Mouse (Mus musculus): ENCODE measurements at regions not wholly inside any gene's neighbourhood (a gene's known extent, or its start where the extent isn't known, plus 50 kb on each side); places are given as distances from the start of the nearest gene placed in this dataset.

GRCm38 (mm10) chr12:109272101-109272500 is 180.5 kb upstream of the Dlk1 start:
- no peak for DNase-seq

GRCm38 (mm10) chr12:109314850-109315249 is 137.8 kb upstream of the Dlk1 start:
- DNase-seq = no peak

DNA sequence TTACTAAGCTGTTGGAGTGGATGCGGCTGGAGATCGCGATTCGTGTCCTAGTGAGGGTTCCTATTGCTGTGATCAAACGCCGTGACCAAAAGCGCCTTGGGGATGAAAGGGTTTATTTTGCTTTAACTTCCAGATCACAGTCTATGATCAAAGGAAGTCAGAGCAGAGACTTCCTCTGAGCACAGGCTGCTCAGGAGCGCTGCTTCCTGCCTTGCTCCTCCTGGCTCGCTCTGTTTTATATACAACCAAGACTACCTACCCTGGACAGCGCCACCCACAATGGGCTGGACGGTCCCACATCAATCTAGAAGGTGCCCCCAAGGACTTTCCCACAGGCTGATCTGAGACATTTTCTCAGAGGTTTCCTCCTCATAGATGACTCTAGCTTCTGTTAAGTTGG is 126.6 kb upstream of the Dlk1 start:
- no peak for DNase-seq

DNA sequence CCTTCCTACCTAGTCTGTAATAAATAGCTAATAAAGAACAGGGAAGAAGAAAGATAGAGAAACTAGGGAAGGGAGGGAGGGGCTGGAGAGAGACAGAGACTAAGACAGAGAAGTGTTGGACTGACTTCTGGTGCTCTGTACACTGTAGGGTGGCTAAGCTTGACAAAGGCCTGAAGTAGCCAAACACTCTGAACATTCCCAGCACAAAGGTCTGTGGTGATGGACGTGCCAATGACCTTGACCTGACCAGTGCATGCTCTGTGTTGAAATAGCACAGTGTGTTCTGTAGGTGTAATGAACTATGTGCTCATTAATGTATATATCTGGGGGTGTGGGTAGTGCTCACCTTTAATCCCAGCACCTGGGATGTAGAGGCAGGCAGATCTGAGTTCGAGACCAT is 81.3 kb upstream of the Dlk1 start:
- DNase-seq = no peak

DNA sequence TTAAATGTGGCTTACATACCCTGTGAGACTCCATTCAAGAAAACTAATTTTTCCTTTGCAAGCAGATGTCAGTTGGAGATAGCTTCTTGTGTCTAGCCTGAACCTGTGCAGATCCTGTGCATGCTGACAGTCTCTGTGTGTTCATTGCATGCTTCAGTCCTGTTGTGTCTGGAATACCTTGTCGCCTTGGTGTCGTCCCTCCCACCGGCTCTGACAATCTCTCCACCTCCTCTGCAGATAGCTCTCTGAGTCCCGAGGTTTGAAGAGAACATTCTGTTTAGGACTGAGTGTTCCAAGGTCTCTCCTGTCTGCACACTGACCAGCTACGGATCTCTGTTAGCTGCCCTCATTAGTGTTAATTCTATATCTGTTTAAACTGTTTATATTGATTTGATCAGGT is 66.8 kb upstream of the Dlk1 start:
- no peak for DNase-seq

DNA sequence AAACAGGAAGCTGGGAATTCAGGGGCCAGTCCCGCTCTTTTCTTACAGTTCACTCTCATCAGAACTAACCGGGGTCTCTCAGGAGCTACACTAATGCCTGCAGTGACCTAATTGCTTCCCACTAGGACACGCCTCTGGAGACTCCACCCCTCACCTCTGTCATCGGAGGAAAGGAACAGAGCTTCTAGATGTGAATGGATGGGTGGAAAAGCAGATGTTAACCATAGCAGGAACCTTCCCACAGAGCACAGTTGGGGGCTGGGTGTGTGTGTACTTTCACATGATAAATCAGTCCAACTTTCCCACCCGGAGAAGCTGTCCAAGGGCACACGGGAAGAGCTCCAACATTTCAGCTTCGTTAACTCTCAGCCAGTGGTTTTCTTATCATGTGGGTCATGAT is 63.8 kb upstream of the Dlk1 start:
- no peak for DNase-seq

- DNase-seq = no peak
Observed at GRCm38 (mm10) chr12:109390388-109390920, 62.2 kb upstream of the Dlk1 start.

DNA sequence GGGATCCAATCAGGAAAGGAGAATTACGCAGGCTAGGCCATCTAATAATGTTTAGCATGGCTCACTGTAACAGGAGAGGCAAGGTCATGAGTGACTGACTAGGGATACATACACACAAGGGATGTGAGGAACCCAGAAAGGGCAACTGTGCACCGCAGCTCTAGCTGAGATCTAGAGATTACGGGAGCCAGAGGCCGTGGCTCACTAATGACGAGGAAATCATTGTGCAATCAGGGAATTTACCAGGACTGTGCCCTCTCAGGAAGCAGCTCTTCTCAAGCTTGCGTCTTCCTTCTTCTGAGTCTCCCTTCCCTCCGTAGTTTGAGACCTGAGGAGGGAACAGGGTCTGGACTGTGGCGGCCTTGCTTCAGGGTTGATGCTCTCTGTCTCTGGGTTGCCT is 61.6 kb upstream of the Dlk1 start:
- no peak for DNase-seq

- DNase-seq = no peak
Observed at GRCm38 (mm10) chr12:109393326-109393725, 59.3 kb upstream of the Dlk1 start.

- DNase-seq = peak; percentile 75
Observed at GRCm38 (mm10) chr12:109393795-109394194, 58.8 kb upstream of the Dlk1 start.

DNA sequence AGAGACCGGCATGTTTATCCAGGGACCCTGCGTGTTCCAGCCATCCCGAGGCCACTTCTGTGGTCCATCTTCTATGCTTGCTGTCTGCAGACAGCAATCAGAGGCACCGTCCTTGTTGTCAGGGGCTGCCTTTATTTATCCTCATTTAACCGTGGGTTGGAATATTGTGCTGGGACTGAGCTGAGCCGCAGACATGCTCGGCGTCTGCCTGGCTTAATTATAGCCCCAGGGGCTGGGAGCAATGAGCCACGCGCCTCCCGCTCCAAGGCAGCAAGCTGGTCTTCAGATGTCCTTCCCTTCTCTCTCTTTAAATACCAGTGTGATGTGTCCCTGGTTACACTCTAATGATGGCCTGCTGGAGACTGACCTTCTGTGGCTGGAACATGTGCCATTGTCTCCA is 58.2 kb upstream of the Dlk1 start:
- no peak for DNase-seq

GRCm38 (mm10) chr12:109396614-109397013 is 56.0 kb upstream of the Dlk1 start:
- DNase-seq = no peak

GRCm38 (mm10) chr12:109397175-109398058 is 55.2 kb upstream of the Dlk1 start:
- no peak for DNase-seq

DNA sequence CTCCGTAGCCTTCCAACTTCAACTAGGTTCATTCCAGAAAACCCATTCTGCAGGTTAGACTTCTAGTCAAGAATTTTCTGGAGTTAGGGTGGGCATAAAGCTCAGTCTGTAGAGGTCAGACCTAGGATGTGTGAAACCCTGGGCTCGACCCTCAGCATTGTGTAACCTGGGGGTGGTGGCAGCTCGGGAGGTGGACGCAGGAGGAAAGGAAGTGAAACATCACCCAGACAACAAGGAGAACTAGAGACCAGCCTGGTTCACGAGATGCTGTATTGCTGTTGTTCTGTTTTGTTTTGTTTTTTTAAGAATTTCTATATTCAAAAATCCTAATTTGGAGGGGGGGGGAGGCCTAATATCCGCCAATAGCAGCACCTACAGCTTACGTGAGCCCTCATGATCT is 54.1 kb upstream of the Dlk1 start:
- no peak for DNase-seq

DNA sequence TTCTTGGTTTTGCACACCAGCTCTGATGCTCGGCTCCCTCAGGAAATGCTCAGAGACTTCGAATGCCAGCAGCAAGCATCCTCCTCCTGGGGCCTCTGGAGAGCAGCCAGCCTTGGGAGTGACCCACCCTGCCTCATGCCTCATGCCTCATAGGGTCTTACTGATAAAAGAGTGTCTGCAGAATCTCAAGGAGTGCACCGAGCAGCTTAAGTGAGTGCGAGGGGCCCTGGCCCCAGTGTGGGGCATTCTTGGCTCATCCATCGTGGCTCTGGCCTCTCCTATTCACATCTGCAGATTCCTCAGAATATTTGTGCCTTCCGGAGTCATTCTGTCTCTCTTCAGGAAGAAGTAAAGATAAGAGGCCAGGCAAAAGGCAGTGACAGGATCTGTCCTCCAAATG is 53.7 kb upstream of the Dlk1 start:
- no peak for DNase-seq

GRCm38 (mm10) chr12:109399591-109399990 is 53.0 kb upstream of the Dlk1 start:
- DNase-seq = peak; percentile 84

DNA sequence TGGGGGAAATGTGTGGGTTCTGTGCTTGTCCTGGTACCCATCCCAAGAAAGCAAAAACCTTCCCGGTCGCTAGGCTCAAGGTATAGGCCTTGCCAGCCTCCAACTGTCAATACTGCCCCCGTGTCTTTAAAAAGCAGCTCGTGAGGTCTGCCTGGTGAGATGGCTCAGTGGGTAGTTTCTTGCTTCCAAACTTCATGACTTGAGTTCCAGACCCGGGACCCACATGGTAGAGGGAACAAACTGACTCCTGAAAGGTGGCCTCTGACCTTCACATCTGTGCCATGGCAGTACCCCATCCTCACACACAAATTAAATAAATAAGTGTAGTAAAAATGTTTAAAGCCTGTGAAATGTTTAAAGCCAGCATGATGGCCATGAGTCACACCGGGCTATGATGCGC is 52.6 kb upstream of the Dlk1 start:
- no peak for DNase-seq

DNA sequence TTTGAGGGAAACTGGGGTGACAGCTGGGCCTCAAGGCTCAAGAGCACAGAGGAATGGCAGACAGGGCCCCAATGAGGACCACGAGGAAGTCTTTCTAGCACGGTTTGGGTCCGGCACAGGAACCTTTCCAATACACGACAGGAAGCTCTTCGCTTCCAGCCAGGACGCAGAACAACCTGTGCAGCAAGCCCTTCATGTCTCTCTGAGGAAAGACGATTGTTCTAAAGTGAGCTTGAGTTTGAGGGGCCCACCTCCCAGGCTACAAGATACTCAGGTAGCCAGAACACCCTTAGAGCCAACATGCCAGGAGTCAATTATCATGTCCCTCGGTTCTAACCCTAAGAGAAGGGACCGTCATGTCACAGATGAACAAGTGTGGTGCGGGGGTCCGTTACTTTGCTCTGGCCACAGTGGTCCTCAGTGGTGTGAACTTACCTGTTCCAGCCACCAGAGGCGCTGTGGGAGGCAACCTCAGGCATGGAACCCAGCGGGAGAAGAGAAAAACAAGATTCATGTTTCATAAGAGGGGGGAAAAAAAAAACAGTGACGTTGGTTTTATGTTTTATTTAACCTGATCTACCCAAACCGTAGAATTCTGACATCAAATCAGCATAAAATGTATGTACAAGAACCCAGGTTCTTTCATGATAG is 51.6 kb upstream of the Dlk1 start:
- peak; percentile 51 for DNase-seq

DNA sequence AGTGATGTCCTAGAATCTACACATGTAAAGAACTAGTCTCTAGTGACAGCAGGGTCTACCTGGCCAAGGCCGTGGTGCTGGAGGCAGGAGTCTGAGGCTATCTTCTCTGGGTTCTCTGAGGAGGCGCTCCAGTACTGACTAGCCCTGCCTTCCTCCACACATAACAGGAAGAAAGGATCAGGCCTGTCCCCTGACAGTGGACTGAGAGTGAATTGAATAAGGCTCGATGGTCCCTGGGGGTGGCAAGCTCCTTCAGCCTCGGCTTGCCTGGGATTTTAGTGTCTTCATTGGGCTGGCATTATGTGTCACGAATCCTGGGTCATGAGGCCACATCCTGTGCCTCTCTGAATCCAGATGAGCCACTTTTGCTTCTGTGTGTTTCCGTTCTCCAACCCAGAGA is 50.9 kb upstream of the Dlk1 start:
- DNase-seq = no peak

GRCm38 (mm10) chr12:109402226-109402625 is 50.4 kb upstream of the Dlk1 start:
- no peak for DNase-seq
